ENCODE assay signal across 29 mouse cellular contexts in the genomic region with DNA sequence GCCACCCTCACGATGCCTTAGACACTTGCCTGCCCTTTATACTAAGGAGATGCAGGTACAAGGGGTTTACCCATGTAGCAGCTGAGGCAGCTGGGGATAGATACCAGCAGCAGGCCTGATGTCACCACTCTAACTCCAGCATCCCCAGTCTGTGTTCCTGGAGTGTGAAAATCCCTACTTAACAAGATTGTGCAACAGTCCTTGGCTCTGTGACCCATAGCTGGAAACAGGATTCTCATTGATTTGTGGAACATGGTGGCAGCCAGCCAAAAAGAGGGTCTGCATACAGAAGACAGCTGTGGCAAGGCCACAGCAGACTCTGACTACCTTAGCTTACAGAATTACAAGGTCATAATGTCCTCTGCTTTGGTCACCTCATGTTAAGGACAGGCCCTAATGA. TPM values are rescaled to one million over a fixed set of nuclear protein-coding genes. Genes with fewer than 3 reads are reported as not detected.
DNase-seq lines count a peak whose midpoint lies in the region; ATAC-seq and TF ChIP-seq lines count a peak whose summit lies in the region.
"Had no signal": no experiment of that assay in that cellular context is flagged by ENCODE, and none has a peak within 500 bp of the region (broad histone marks: within the 10 kb centered on the region; RNA-seq: fewer than 3 reads in every experiment).

No protein-coding gene starts in this region.

- H3K27ac ChIP-seq in hindbrain, postnatal 0 days = no peak overlapping the region
- no peak overlapping the region for H3K27ac ChIP-seq in hindbrain, embryonic 16.5 days (ENCODE audit: low read depth, low read length)
- H3K27ac ChIP-seq in midbrain, embryonic 14.5 days (replicated peaks; ENCODE audit: low read depth, low read length) = no peak overlapping the region
- H3K27ac ChIP-seq in midbrain, embryonic 13.5 days = no peak overlapping the region
- no peak overlapping the region for H3K27ac ChIP-seq in liver, postnatal 0 days (ENCODE audit: low read depth)
- H3K27ac ChIP-seq: heart, embryonic 15.5 days; hindbrain, embryonic 13.5 days; intestine, embryonic 15.5 days; lung, embryonic 15.5 days had no signal

- no peak overlapping the region for H3K4me2 ChIP-seq in hindbrain, postnatal 0 days (ENCODE audit: low read depth, low read length)
- H3K4me2 ChIP-seq in hindbrain, embryonic 16.5 days (ENCODE audit: low read length) = no peak overlapping the region
- no peak overlapping the region for H3K4me2 ChIP-seq in midbrain, embryonic 14.5 days (ENCODE audit: low read length)
- H3K4me2 ChIP-seq in midbrain, embryonic 13.5 days (replicated peaks) = no peak overlapping the region
- no peak overlapping the region for H3K4me2 ChIP-seq in liver, postnatal 0 days (ENCODE audit: low read depth, low read length)
- H3K4me2 ChIP-seq: heart, embryonic 15.5 days; hindbrain, embryonic 13.5 days; intestine, embryonic 15.5 days; lung, embryonic 15.5 days had no signal

- no peaks in the 10 kb centered on the region for H3K4me1 ChIP-seq in hindbrain, postnatal 0 days (ENCODE audit: insufficient read depth, low read length)
- no peaks in the 10 kb centered on the region for H3K4me1 ChIP-seq in hindbrain, embryonic 16.5 days (ENCODE audit: control insufficient read depth, insufficient read depth, low read depth, low read length)
- no peaks in the 10 kb centered on the region for H3K4me1 ChIP-seq in midbrain, embryonic 14.5 days (ENCODE audit: control insufficient read depth, insufficient read depth, low read length)
- no peaks in the 10 kb centered on the region for H3K4me1 ChIP-seq in midbrain, embryonic 13.5 days (replicated peaks)
- no peaks in the 10 kb centered on the region for H3K4me1 ChIP-seq in liver, postnatal 0 days (ENCODE audit: insufficient read depth)
- H3K4me1 ChIP-seq: heart, embryonic 15.5 days; hindbrain, embryonic 13.5 days; intestine, embryonic 15.5 days; lung, embryonic 15.5 days had no signal

- no peaks in the 10 kb centered on the region for H3K36me3 ChIP-seq in hindbrain, postnatal 0 days (ENCODE audit: insufficient read depth, low read length)
- H3K36me3 ChIP-seq in hindbrain, embryonic 16.5 days (ENCODE audit: control insufficient read depth, insufficient read depth, low read length) = no peaks in the 10 kb centered on the region
- no peaks in the 10 kb centered on the region for H3K36me3 ChIP-seq in midbrain, embryonic 14.5 days (ENCODE audit: control insufficient read depth, insufficient read depth, low read length)
- H3K36me3 ChIP-seq in midbrain, embryonic 13.5 days = no peaks in the 10 kb centered on the region
- H3K36me3 ChIP-seq in liver, postnatal 0 days (replicated peaks; ENCODE audit: insufficient read depth, low read length) = no peaks in the 10 kb centered on the region
- H3K36me3 ChIP-seq: heart, embryonic 15.5 days; hindbrain, embryonic 13.5 days; intestine, embryonic 15.5 days; lung, embryonic 15.5 days had no signal

- WGBS in hindbrain, postnatal 0 days = 93% methylated on average over 1 of the region's 1 CpGs
- 95% methylated on average over 1 of the region's 1 CpGs for WGBS in hindbrain, embryonic 16.5 days
- 89% methylated on average over 1 of the region's 1 CpGs for WGBS in midbrain, embryonic 14.5 days
- WGBS in midbrain, embryonic 13.5 days = 93% methylated on average over 1 of the region's 1 CpGs
- 82% methylated on average over 1 of the region's 1 CpGs for WGBS in liver, postnatal 0 days (ENCODE audit: insufficient replicate concordance)

- ATAC-seq in hindbrain, postnatal 0 days = no peak
- no peak for ATAC-seq in hindbrain, embryonic 16.5 days
- ATAC-seq in midbrain, embryonic 14.5 days (ENCODE audit: low FRiP score, low TSS enrichment) = no peak
- ATAC-seq in midbrain, embryonic 13.5 days = no peak
- ATAC-seq in liver, postnatal 0 days = peak; percentile 66
- ATAC-seq: activated CD4-positive, CD25-positive, alpha-beta regulatory T cell, adult 4 months; intestine, embryonic 15.5 days had no signal

- peak; percentile 24 for DNase-seq in hindbrain, postnatal 0 days (ENCODE audit: low spot score)
- DNase-seq in midbrain, embryonic 14.5 days = peak; percentile 12
- peak; percentile 58 for DNase-seq in liver, postnatal 0 days
- peak; percentile 41 for DNase-seq in lung, postnatal 36 days
- no peak for DNase-seq in cerebellum, adult 11-12 months
- DNase-seq: adrenal gland, postnatal 10 days; cerebellum, adult 9-11 months; gastrocnemius, postnatal 36 days; heart, postnatal 36 days; kidney, adult 9 months; kidney, postnatal 14 days; right cerebral cortex, postnatal 14 days had no signal

- no peak overlapping the region for H3K9ac ChIP-seq in hindbrain, postnatal 0 days (replicated peaks; ENCODE audit: low read length)
- no peak overlapping the region for H3K9ac ChIP-seq in hindbrain, embryonic 16.5 days (ENCODE audit: low read depth, low read length)
- no peak overlapping the region for H3K9ac ChIP-seq in midbrain, embryonic 14.5 days (replicated peaks; ENCODE audit: low read length)
- H3K9ac ChIP-seq in midbrain, embryonic 13.5 days (replicated peaks) = no peak overlapping the region
- no peak overlapping the region for H3K9ac ChIP-seq in liver, postnatal 0 days (replicated peaks)
- H3K9ac ChIP-seq: heart, embryonic 15.5 days; hindbrain, embryonic 13.5 days; intestine, embryonic 15.5 days; lung, embryonic 15.5 days had no signal

- H3K9me3 ChIP-seq in hindbrain, postnatal 0 days (ENCODE audit: low read length) = no peaks in the 10 kb centered on the region
- no peaks in the 10 kb centered on the region for H3K9me3 ChIP-seq in hindbrain, embryonic 16.5 days (ENCODE audit: control insufficient read depth, low read length)
- H3K9me3 ChIP-seq in midbrain, embryonic 14.5 days (ENCODE audit: control insufficient read depth, low read length) = no peaks in the 10 kb centered on the region
- H3K9me3 ChIP-seq in midbrain, embryonic 13.5 days = no peaks in the 10 kb centered on the region
- no peaks in the 10 kb centered on the region for H3K9me3 ChIP-seq in liver, postnatal 0 days (ENCODE audit: low read length)
- H3K9me3 ChIP-seq: heart, embryonic 15.5 days; hindbrain, embryonic 13.5 days; intestine, embryonic 15.5 days; lung, embryonic 15.5 days had no signal

- TF ChIP-seq EP300 in liver, postnatal 0 days (IDR thresholded peaks at IDR 0.05; ENCODE audit: low read depth) = no peak

- TF ChIP-seq CTCF in hindbrain, postnatal 0 days (IDR thresholded peaks at IDR 0.05; ENCODE audit: low read depth) = no peak
- no peak for TF ChIP-seq CTCF in liver, postnatal 0 days (IDR thresholded peaks at IDR 0.05; ENCODE audit: low read depth)

- no peaks in the 10 kb centered on the region for H3K27me3 ChIP-seq in hindbrain, postnatal 0 days (ENCODE audit: insufficient read depth, low read length)
- H3K27me3 ChIP-seq in hindbrain, embryonic 16.5 days (replicated peaks; ENCODE audit: control insufficient read depth, insufficient read depth, low read length) = no peaks in the 10 kb centered on the region
- H3K27me3 ChIP-seq in midbrain, embryonic 14.5 days (ENCODE audit: control insufficient read depth, insufficient read depth, low read length) = no peaks in the 10 kb centered on the region
- H3K27me3 ChIP-seq in midbrain, embryonic 13.5 days = no peaks in the 10 kb centered on the region
- no peaks in the 10 kb centered on the region for H3K27me3 ChIP-seq in liver, postnatal 0 days (ENCODE audit: insufficient read depth, low read length)
- H3K27me3 ChIP-seq: heart, embryonic 15.5 days; hindbrain, embryonic 13.5 days; intestine, embryonic 15.5 days; lung, embryonic 15.5 days had no signal

- no peak overlapping the region for H3K4me3 ChIP-seq in hindbrain, postnatal 0 days (ENCODE audit: low read length)
- H3K4me3 ChIP-seq in hindbrain, embryonic 16.5 days (ENCODE audit: low read length) = no peak overlapping the region
- H3K4me3 ChIP-seq in midbrain, embryonic 14.5 days (replicated peaks; ENCODE audit: low read depth, low read length) = no peak overlapping the region
- no peak overlapping the region for H3K4me3 ChIP-seq in midbrain, embryonic 13.5 days (replicated peaks)
- H3K4me3 ChIP-seq in liver, postnatal 0 days (ENCODE audit: low read depth, low read length) = no peak overlapping the region
- H3K4me3 ChIP-seq: heart, embryonic 15.5 days; hindbrain, embryonic 13.5 days; intestine, embryonic 15.5 days; lung, embryonic 15.5 days had no signal

RNA-seq across cellular contexts. Expression of gene Bpifa2, which starts 3.0 kb away (rescaled TPM):
- 0.86 TPM in 1 of 2 replicates, not detected in the other for total RNA-seq in hindbrain, postnatal 0 days (2014; rRNA removed)
- not detected in 2 replicates for polyA plus RNA-seq in hindbrain, postnatal 0 days (2015; fragmentation: Nextera tagmentation; extraction: Ambion mirVana)
- polyA plus RNA-seq in hindbrain, embryonic 16.5 days (2015; fragmentation: Nextera tagmentation; extraction: Ambion mirVana) = not detected in 2 replicates
- polyA plus RNA-seq in midbrain, embryonic 14.5 days (2014; fragmentation: Nextera tagmentation; extraction: Ambion mirVana) = not detected in 2 replicates
- polyA plus RNA-seq in midbrain, embryonic 13.5 days (2015; fragmentation: Nextera tagmentation; extraction: Ambion mirVana) = not detected in 2 replicates
- not detected in 2 replicates for polyA plus RNA-seq in liver, postnatal 0 days (2015; fragmentation: Nextera tagmentation; extraction: Ambion mirVana)
- total RNA-seq: common myeloid progenitor, adult 5-6 weeks; gastrocnemius, adult 18-20 months; gastrocnemius, postnatal 36 days; heart, postnatal 36 days; left cerebral cortex, postnatal 25 days; MEL; monocyte, adult 5-6 weeks; neutrophil, adult 5-6 weeks had no signal
- polyA plus RNA-seq: C2C12; embryonic facial prominence, embryonic 11.5 days; forebrain, embryonic 11.5 days; heart, embryonic 15.5 days; hindbrain, embryonic 13.5 days; intestine, embryonic 15.5 days; limb, embryonic 14.5 days; lung, embryonic 15.5 days had no signal

RNA-seq across cellular contexts. Expression of gene Bpifa6, which starts 30.3 kb away (rescaled TPM):
- not detected in 2 replicates for total RNA-seq in hindbrain, postnatal 0 days (2014; rRNA removed)
- not detected in 2 replicates for polyA plus RNA-seq in hindbrain, postnatal 0 days (2015; fragmentation: Nextera tagmentation; extraction: Ambion mirVana)
- not detected in 2 replicates for polyA plus RNA-seq in hindbrain, embryonic 16.5 days (2015; fragmentation: Nextera tagmentation; extraction: Ambion mirVana)
- not detected in 2 replicates for polyA plus RNA-seq in midbrain, embryonic 14.5 days (2014; fragmentation: Nextera tagmentation; extraction: Ambion mirVana)
- polyA plus RNA-seq in midbrain, embryonic 13.5 days (2015; fragmentation: Nextera tagmentation; extraction: Ambion mirVana) = not detected in 2 replicates
- not detected in 2 replicates for polyA plus RNA-seq in liver, postnatal 0 days (2015; fragmentation: Nextera tagmentation; extraction: Ambion mirVana)
- total RNA-seq: adrenal gland, postnatal 10 days; common myeloid progenitor, adult 5-6 weeks; gastrocnemius, adult 18-20 months; gastrocnemius, postnatal 36 days; heart, postnatal 36 days; left cerebral cortex, postnatal 25 days; MEL; monocyte, adult 5-6 weeks; neutrophil, adult 5-6 weeks had no signal
- polyA plus RNA-seq: activated CD4-positive, CD25-positive, alpha-beta regulatory T cell, adult 4 months; C2C12; embryonic facial prominence, embryonic 11.5 days; forebrain, embryonic 11.5 days; heart, embryonic 15.5 days; hindbrain, embryonic 13.5 days; intestine, embryonic 15.5 days; limb, embryonic 14.5 days; lung, embryonic 15.5 days had no signal
